Mouse (Mus musculus): ENCODE measurements around the gene Fuca1. TPM values are rescaled to one million over a fixed set of nuclear protein-coding genes. Genes with fewer than 3 reads are reported as not detected.
A peak's percentile ranks its signal among the peaks of the same experiment; 100 is the strongest.

Gene Fuca1
- polyA plus RNA-seq, 1 experiment, result 226 TPM

DNA sequence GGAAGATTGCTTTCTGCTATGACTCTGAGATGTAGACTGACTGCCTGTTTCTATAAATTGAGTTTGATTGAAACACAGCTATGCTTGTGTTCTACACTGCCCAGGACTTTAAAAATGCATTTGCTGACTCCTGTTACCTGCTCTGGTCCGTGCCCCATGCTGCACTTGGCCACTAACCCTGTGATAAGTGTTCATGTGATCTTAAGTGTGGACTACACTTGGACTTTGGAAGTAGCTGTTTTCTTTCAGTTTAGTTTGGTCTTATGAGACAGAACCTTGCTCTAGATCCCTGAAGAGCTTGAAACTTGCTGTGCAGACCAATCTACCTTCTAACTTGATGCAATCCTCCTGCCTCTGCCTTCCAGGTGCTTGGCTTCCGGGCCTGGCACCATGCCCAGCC lies 3.9 kb downstream of the Fuca1 start:
- TF ChIP-seq CTCF (conservative IDR thresholded peaks at IDR 0.05; ENCODE audit: insufficient read depth, insufficient read length, low read depth, low read length) (no peak), POLR2A (IDR thresholded peaks at IDR 0.05; ENCODE audit: low read depth, low read length) (no peak)
- peak; percentile 86 for DNase-seq
- Histone ChIP-seq H3K4me1 (ENCODE audit: control insufficient read depth, insufficient read depth, low read length) (peaks cover 2% of the 10 kb centered on the region; the same call in 1 of the 2 replicates), H3K36me3 (ENCODE audit: control insufficient read depth, insufficient read depth, low read length) (peaks cover 4% of the 10 kb centered on the region; the same call in 1 of the 2 replicates), H3K27me3 (replicated peaks; ENCODE audit: control insufficient read depth, insufficient read depth, low read length) (no peaks in the 10 kb centered on the region), H3K27ac (ENCODE audit: insufficient read depth, low read depth, low read length) (peak overlapping the region; percentile 84), H3K4me3 (ENCODE audit: insufficient read depth, low read depth, low read length) (no peak overlapping the region)
- 62% methylated on average over 2 of the region's 2 CpGs for WGBS

DNA sequence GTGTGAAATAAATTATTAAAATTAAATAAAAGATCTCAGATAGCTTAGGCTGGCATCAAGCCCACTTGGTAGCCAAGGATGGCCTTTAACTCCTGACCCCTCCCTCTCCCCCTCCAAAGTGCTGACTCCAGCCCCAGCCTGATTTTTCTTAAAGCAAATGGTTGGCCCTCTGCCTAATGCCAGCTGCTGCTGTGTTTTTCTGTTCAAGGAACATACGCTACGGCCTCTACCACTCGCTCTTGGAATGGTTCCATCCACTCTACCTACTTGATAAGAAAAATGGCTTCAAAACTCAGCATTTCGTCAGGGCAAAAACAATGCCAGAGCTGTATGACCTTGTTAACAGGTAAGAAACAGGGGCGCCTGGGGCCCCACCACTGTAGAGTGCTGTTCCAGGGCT lies 4.8 kb downstream of the Fuca1 start:
- Histone ChIP-seq H3K4me1 (ENCODE audit: control insufficient read depth, insufficient read depth, low read length) (peaks cover 2% of the 10 kb centered on the region; the same call in 1 of the 2 replicates), H3K27me3 (replicated peaks; ENCODE audit: control insufficient read depth, insufficient read depth, low read length) (no peaks in the 10 kb centered on the region), H3K4me3 (ENCODE audit: insufficient read depth, low read depth, low read length) (no peak overlapping the region), H3K27ac (ENCODE audit: insufficient read depth, low read depth, low read length) (peak overlapping the region; percentile 26; the same call in 1 of the 2 replicates), H3K36me3 (ENCODE audit: control insufficient read depth, insufficient read depth, low read length) (peaks cover 4% of the 10 kb centered on the region; the same call in 1 of the 2 replicates)
- peak; percentile 77 for DNase-seq
- WGBS, result 68% methylated on average over 5 of the region's 5 CpGs
- TF ChIP-seq POLR2A (IDR thresholded peaks at IDR 0.05; ENCODE audit: low read depth, low read length), result no peak
- TF ChIP-seq CTCF (conservative IDR thresholded peaks at IDR 0.05; ENCODE audit: insufficient read depth, insufficient read length, low read depth, low read length), result no peak

DNA sequence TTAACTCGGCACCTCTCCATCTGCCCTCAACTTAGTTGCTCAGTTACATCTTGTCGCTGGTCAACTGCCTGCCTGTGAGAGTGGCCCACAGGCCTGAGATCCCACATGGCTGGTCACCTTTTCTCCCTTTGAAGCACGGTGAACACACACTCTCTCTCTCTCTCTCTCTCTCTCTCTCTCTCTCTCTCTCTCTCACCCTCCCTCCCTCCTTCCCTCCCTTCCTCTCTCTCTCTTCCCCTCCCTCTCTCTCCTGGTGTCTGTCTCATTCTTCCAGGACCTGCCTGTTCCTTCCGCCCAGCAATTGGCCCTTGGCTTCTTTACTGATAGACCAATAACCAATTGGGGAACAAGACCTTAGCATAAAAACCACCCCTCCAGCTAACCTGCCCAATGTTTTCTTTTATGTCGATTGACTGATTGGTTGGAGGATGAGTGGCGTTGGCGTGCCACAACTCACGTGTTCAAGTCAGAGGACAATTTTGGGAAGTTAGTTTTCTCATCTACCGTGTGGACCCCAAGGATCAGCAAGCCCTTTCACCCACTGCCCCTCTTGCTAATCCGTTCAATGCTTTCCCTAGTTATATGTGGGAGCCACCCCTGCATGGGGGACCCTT lies 5.8 kb downstream of the Fuca1 start:
- Histone ChIP-seq H3K27ac (ENCODE audit: insufficient read depth, low read depth, low read length) (no peak overlapping the region), H3K27me3 (replicated peaks; ENCODE audit: control insufficient read depth, insufficient read depth, low read length) (no peaks in the 10 kb centered on the region), H3K4me1 (ENCODE audit: control insufficient read depth, insufficient read depth, low read length) (peaks cover 2% of the 10 kb centered on the region; the same call in 1 of the 2 replicates), H3K4me3 (ENCODE audit: insufficient read depth, low read depth, low read length) (no peak overlapping the region), H3K36me3 (ENCODE audit: control insufficient read depth, insufficient read depth, low read length) (peaks cover 4% of the 10 kb centered on the region; the same call in 1 of the 2 replicates)
- WGBS, result 92% methylated on average over 10 of the region's 10 CpGs
- DNase-seq, result no peak
- no peak for TF ChIP-seq POLR2A (IDR thresholded peaks at IDR 0.05; ENCODE audit: low read depth, low read length)

DNA sequence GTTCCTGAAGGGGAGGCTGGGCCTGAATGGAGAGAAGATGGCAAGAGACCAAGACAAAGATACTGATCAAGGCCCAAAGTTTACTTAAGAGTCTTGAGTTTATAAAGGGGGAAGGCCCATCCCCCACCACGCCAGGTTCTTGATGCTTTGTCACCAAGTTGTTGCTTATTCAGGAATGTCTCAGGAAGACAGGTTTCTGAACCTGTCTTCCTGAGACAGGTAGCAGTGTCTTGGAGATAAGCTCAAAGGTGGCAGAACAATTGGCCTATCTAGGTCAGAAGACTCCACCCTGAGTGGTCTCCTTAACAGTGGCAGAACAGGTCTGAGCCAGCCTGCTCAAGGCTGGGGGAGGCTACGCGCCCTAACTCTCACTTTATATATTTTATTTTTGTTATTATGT lies 6.3 kb downstream of the Fuca1 start:
- no peak for DNase-seq
- no peaks in the 10 kb centered on the region for H3K27me3 ChIP-seq (replicated peaks; ENCODE audit: control insufficient read depth, insufficient read depth, low read length)
- peaks cover 2% of the 10 kb centered on the region; the same call in 1 of the 2 replicates for H3K4me1 ChIP-seq (ENCODE audit: control insufficient read depth, insufficient read depth, low read length)
- H3K27ac ChIP-seq (ENCODE audit: insufficient read depth, low read depth, low read length), result no peak overlapping the region
- peaks cover 4% of the 10 kb centered on the region; the same call in 1 of the 2 replicates for H3K36me3 ChIP-seq (ENCODE audit: control insufficient read depth, insufficient read depth, low read length)
- no peak overlapping the region for H3K4me3 ChIP-seq (ENCODE audit: insufficient read depth, low read depth, low read length)
- TF ChIP-seq POLR2A (IDR thresholded peaks at IDR 0.05; ENCODE audit: low read depth, low read length) (no peak), CTCF (conservative IDR thresholded peaks at IDR 0.05; ENCODE audit: insufficient read depth, insufficient read length, low read depth, low read length) (no peak)
- 99% methylated on average over 3 of the region's 3 CpGs for WGBS

DNA sequence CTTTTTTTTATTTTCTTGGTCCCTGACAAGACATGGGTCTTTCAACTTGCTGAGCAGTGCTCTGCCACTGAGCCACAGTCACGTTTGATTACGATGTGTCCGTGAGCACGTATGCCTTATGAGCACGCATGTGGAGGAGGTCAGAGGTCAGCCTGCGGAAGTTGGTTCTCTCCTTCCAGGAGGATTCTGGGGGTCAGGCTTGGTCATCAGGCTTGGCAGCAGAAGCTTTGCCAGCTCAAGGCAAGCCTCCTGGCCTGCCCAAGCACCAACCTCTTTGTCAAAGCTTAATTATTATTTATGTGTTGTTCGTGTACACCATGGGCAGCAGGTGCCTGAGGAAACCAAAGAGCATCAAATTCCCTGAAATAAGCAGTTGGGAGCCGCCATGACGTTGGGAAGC lies 7.8 kb downstream of the Fuca1 start:
- H3K27me3 ChIP-seq (replicated peaks; ENCODE audit: control insufficient read depth, insufficient read depth, low read length), result no peaks in the 10 kb centered on the region
- no peak overlapping the region for H3K4me3 ChIP-seq (ENCODE audit: insufficient read depth, low read depth, low read length)
- WGBS, result 52% methylated on average over 9 of the region's 9 CpGs
- TF ChIP-seq POLR2A (IDR thresholded peaks at IDR 0.05; ENCODE audit: low read depth, low read length) (no peak), CTCF (conservative IDR thresholded peaks at IDR 0.05; ENCODE audit: insufficient read depth, insufficient read length, low read depth, low read length) (no peak)
- H3K27ac ChIP-seq (ENCODE audit: insufficient read depth, low read depth, low read length), result no peak overlapping the region
- peaks cover 6% of the 10 kb centered on the region for H3K36me3 ChIP-seq (ENCODE audit: control insufficient read depth, insufficient read depth, low read length)
- peaks cover 2% of the 10 kb centered on the region; the same call in 1 of the 2 replicates for H3K4me1 ChIP-seq (ENCODE audit: control insufficient read depth, insufficient read depth, low read length)
- peak; percentile 67 for DNase-seq

DNA sequence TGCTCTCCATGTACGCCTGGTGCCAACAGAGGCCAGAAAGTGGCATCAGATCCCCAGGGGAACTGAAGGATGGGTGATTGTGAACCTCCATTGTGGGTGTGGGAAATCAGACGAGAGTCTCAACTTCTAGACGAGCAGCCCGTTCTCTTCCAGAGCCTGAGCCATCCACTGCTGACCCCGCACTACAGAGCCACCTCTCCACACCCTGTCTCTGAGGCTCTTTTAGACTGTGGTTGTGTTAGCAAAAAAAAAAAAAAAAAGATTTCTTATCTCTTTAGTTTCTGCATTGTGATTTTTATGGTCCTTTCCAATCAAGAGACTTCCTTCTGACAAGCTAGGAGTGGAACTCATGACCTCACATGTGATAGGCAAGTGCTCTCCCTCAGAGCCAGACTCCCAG lies 8.9 kb downstream of the Fuca1 start:
- Histone ChIP-seq H3K27me3 (replicated peaks; ENCODE audit: control insufficient read depth, insufficient read depth, low read length) (no peaks in the 10 kb centered on the region), H3K4me3 (ENCODE audit: insufficient read depth, low read depth, low read length) (no peak overlapping the region), H3K27ac (ENCODE audit: insufficient read depth, low read depth, low read length) (no peak overlapping the region), H3K4me1 (ENCODE audit: control insufficient read depth, insufficient read depth, low read length) (no peaks in the 10 kb centered on the region; the same call in 1 of the 2 replicates), H3K36me3 (ENCODE audit: control insufficient read depth, insufficient read depth, low read length) (peaks cover 6% of the 10 kb centered on the region)
- DNase-seq, result no peak
- WGBS, result 89% methylated on average over 5 of the region's 5 CpGs
- no peak for TF ChIP-seq CTCF (conservative IDR thresholded peaks at IDR 0.05; ENCODE audit: insufficient read depth, insufficient read length, low read depth, low read length)
- no peak for TF ChIP-seq POLR2A (IDR thresholded peaks at IDR 0.05; ENCODE audit: low read depth, low read length)

DNA sequence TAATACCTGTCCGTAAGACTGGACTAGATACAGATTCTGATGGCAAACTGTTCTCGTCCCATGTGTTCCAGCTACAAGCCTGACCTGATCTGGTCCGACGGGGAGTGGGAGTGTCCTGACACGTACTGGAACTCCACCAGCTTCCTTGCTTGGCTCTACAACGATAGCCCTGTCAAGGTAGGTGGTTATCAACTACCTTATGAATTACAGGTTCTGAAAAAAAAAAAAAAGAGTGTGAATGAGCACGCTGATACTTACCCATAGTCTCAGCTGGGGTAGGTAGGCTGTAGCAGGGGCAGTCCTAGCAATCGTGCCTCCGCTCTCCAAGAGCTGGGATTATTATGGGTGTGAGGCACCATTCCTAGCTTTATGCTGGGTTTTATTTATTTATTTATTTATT lies 9.3 kb downstream of the Fuca1 start:
- TF ChIP-seq POLR2A (IDR thresholded peaks at IDR 0.05; ENCODE audit: low read depth, low read length) (no peak), CTCF (conservative IDR thresholded peaks at IDR 0.05; ENCODE audit: insufficient read depth, insufficient read length, low read depth, low read length) (no peak)
- Histone ChIP-seq H3K36me3 (ENCODE audit: control insufficient read depth, insufficient read depth, low read length) (peaks cover 8% of the 10 kb centered on the region), H3K27ac (ENCODE audit: insufficient read depth, low read depth, low read length) (no peak overlapping the region), H3K4me1 (ENCODE audit: control insufficient read depth, insufficient read depth, low read length) (no peaks in the 10 kb centered on the region; the same call in 1 of the 2 replicates), H3K27me3 (replicated peaks; ENCODE audit: control insufficient read depth, insufficient read depth, low read length) (no peaks in the 10 kb centered on the region), H3K4me3 (ENCODE audit: insufficient read depth, low read depth, low read length) (no peak overlapping the region)
- WGBS, result 80% methylated on average over 9 of the region's 9 CpGs
- DNase-seq, result no peak
